Mouse (Mus musculus) brain, embryonic 18.5 days (tissue): ENCODE measurements at regions not wholly inside any gene's neighbourhood (a gene's known extent, or its start where the extent isn't known, plus 50 kb on each side); places are given as distances from the start of the nearest gene placed in this dataset.

Source experiments
- DNase-seq: peaks from one replicate; pipeline ENCODE4 v3.0.0-alpha.2; 2012; ENCODE audit warnings: low read depth, low spot score

GRCm38 (mm10) chr3:33498645-33499044 lies 301.0 kb upstream of the Ttc14 start:
- DNase-seq, result no peak

DNA sequence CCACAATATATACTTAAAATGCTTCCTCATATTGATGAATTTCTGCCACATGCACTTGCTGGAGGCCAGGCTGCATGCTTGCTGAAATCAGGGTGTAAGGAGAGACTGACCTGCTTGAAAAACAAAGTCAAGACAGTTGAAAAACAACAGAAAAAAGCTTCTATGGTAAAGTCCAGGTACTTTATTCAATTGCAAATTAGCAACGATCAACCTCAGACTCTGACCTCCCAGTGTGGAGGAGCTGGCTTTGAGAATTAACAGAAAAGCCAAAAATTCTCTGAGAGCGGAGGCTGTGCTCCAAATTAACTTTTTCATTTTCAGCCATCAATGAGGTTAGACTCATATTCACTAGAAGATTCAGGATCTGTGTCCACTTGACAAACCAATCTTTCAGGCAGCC lies 291.4 kb upstream of the Ttc14 start:
- no peak for DNase-seq

- DNase-seq, result no peak
Observed at GRCm38 (mm10) chr3:33544161-33544560, 255.5 kb upstream of the Ttc14 start.

- DNase-seq, result peak; percentile 10
Observed at GRCm38 (mm10) chr3:33562670-33563360, 236.8 kb upstream of the Ttc14 start.

- DNase-seq, result no peak
Observed at GRCm38 (mm10) chr3:33580599-33580998, 219.0 kb upstream of the Ttc14 start.

DNA sequence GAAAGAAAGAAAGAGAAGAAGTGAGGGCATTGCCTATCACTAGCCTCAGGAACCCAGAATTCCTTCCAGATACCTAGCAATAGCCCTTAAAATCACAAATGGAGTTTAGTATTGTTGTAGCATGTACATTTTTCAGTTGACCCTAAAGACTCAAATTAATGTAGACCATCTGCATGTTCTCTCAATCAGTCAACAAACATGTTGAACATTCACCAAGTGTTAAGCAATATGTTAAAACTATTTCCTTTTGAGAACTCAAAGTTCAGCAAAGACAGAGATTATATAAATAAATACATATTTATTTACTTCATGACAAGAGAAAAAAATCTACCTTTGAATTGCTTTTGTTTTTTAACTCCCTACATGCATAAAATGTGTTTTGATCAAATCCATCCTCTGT lies 185.4 kb upstream of the Ttc14 start:
- DNase-seq, result no peak

GRCm38 (mm10) chr3:33616871-33617270 lies 182.8 kb upstream of the Ttc14 start:
- DNase-seq, result no peak

GRCm38 (mm10) chr3:33632928-33633514 lies 166.6 kb upstream of the Ttc14 start:
- DNase-seq, result no peak

GRCm38 (mm10) chr3:33658597-33658996 lies 141.0 kb upstream of the Ttc14 start:
- no peak for DNase-seq
